Mouse (Mus musculus) MN1 (cell line): ENCODE data around the gene Rasal1.

Experiments used
- DNase-seq: peaks from one replicate; pipeline ENCODE4 v3.0.0-alpha.2; 2016; ENCODE audit warnings: low spot score

The Rasal1 gene

GRCm38 (mm10) chr5:120648569-120649373 is at the start of gene Rasal1:
Gene Rasal1, plus strand, starts transcription at chr5:120648812.
- peak; percentile 49 for DNase-seq

GRCm38 (mm10) chr5:120599625-120600024 is 49.0 kb upstream of the Rasal1 start:
- DNase-seq, result no peak

GRCm38 (mm10) chr5:120600946-120601668 is 47.5 kb upstream of the Rasal1 start:
- peak; percentile 51 for DNase-seq

GRCm38 (mm10) chr5:120602210-120602609 is 46.4 kb upstream of the Rasal1 start:
- no peak for DNase-seq

- DNase-seq, result no peak
These were observed 45.1 kb upstream of the Rasal1 start for GRCm38 (mm10) chr5:120603515-120603914.

GRCm38 (mm10) chr5:120604839-120605238 is 43.8 kb upstream of the Rasal1 start:
- peak; percentile 87 for DNase-seq

GRCm38 (mm10) chr5:120605241-120605661 is 43.4 kb upstream of the Rasal1 start:
- DNase-seq, result peak; percentile 26

- peak; percentile 97 for DNase-seq
These were observed 42.9 kb upstream of the Rasal1 start for GRCm38 (mm10) chr5:120605688-120606087.

- DNase-seq, result no peak
These were observed 41.9 kb upstream of the Rasal1 start for GRCm38 (mm10) chr5:120606590-120607200.

GRCm38 (mm10) chr5:120607335-120607734 is 41.3 kb upstream of the Rasal1 start:
- DNase-seq, result no peak

- peak; percentile 39 for DNase-seq
These were observed 39.3 kb upstream of the Rasal1 start for GRCm38 (mm10) chr5:120609246-120609775.

- no peak for DNase-seq
These were observed 37.7 kb upstream of the Rasal1 start for GRCm38 (mm10) chr5:120610906-120611305.

GRCm38 (mm10) chr5:120611416-120611815 is 37.2 kb upstream of the Rasal1 start:
- DNase-seq, result no peak

- peak; percentile 97 for DNase-seq
These were observed 36.2 kb upstream of the Rasal1 start, which contains the start of the genes Rita1 and Ddx54 for GRCm38 (mm10) chr5:120612442-120612821. Gene Rita1, minus strand, starts transcription at chr5:120612589. Gene Ddx54, plus strand, starts transcription at chr5:120612739.

- peak; percentile 100 for DNase-seq
These were observed 35.6 kb upstream of the Rasal1 start for GRCm38 (mm10) chr5:120612822-120613604.

GRCm38 (mm10) chr5:120615903-120616302 is 32.7 kb upstream of the Rasal1 start:
- peak; percentile 56 for DNase-seq

GRCm38 (mm10) chr5:120618778-120619177 is 29.8 kb upstream of the Rasal1 start:
- no peak for DNase-seq

- DNase-seq, result peak; percentile 73
These were observed 29.4 kb upstream of the Rasal1 start for GRCm38 (mm10) chr5:120619201-120619600.

GRCm38 (mm10) chr5:120620375-120621077 is 28.1 kb upstream of the Rasal1 start:
- DNase-seq, result peak; percentile 83

- DNase-seq, result no peak
These were observed 27.4 kb upstream of the Rasal1 start for GRCm38 (mm10) chr5:120621078-120621765.
